Mouse (Mus musculus): Measurements from ENCODE around the gene Aldh16a1. TPM values are rescaled to one million over a fixed set of nuclear protein-coding genes. Genes with fewer than 3 reads are reported as not detected.
A peak's percentile ranks its signal among the peaks of the same experiment; 100 is the strongest.

The Aldh16a1 gene
- polyA plus RNA-seq, 1 experiment from 2014 or later: 33.4 TPM

DNA sequence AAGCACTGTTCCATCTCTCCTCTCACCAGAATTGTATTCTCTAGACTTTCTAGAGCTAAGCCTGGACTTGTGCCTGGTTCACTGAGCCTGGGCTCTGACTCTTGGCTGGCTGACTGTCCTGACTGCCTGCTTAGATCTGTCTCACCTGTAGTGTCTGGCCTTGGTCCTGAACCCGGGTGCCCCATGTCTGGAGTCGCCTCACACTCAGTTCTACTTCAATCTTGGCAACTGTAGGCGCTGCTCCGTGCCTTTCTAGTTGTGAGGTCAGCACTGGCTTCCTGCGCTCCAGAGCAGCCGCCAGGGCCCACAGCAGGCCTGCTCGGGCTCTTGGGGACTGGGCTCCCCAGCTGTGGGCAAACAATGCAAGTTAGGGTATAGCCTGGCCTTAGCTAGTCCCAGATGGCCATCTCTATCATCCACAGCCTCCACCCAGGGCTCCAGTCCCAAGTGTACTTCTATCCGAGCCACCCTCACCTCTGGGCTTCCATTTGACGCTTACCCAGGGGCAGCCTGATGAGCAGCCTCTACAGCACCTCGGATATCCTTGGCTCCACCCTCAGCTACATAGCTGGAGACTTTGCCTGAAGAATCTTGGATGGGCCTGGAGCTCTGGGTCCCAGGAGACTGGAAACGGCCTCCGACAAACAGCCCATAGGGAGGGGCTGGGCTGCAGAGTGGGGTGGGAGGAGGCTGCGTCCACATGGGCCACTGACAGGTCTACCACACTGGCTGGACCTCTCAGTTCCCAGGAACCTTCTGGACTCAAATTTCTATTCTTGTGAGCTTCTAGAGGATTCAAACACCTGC, 9.8 kb downstream of the Aldh16a1 start:
- Histone ChIP-seq H3K36me3 (peaks cover 66% of the 10 kb centered on the region), H3K9ac (no peak overlapping the region)
- WGBS: 79% methylated on average over 13 of the region's 13 CpGs

DNA sequence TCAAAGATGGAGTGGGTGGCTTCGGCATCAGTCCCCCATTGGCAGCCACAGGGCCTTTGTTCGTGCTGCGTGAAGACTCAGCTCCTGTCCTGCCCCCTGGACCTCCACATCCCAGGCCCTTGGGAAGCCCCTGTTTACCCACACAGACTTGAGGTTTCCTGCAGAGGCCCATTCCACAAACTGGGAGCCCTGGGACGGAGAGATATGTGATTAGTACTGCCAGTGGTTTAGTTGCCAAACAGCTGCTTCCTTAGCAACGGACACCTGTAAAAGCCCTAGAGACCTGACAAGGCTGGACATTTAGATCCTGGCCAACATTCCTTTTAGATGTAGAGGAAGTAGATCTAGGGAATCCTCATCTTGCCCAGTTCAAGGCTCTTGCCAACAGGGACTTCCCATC, 12.5 kb downstream of the Aldh16a1 start:
- WGBS: 77% methylated on average over 5 of the region's 5 CpGs
- H3K27ac ChIP-seq (replicated peaks): no peak overlapping the region
- peaks cover 23% of the 10 kb centered on the region for H3K4me1 ChIP-seq
- no peak overlapping the region for H3K4me2 ChIP-seq
- ATAC-seq (ENCODE audit: extremely low read depth, insufficient number of reproducible peaks, low FRiP score, low TSS enrichment): no peak
- H3K4me3 ChIP-seq: no peak overlapping the region
- no peak overlapping the region; the same call in 1 of the 2 replicates for H3K9ac ChIP-seq
- H3K27me3 ChIP-seq (replicated peaks): no peaks in the 10 kb centered on the region; the same call in 1 of the 2 replicates
- peaks cover 52% of the 10 kb centered on the region for H3K36me3 ChIP-seq
- H3K9me3 ChIP-seq: no peaks in the 10 kb centered on the region

More for the DNA sequence above, 9.8 kb downstream of the Aldh16a1 start:
- Histone ChIP-seq H3K4me1 (peaks cover 9% of the 10 kb centered on the region), H3K4me2 (no peak overlapping the region), H3K27ac (replicated peaks) (no peak overlapping the region), H3K4me3 (no peak overlapping the region), H3K27me3 (replicated peaks) (no peaks in the 10 kb centered on the region), H3K9me3 (no peaks in the 10 kb centered on the region)
- no peak for ATAC-seq (ENCODE audit: extremely low read depth, insufficient number of reproducible peaks, low FRiP score, low TSS enrichment)

DNA sequence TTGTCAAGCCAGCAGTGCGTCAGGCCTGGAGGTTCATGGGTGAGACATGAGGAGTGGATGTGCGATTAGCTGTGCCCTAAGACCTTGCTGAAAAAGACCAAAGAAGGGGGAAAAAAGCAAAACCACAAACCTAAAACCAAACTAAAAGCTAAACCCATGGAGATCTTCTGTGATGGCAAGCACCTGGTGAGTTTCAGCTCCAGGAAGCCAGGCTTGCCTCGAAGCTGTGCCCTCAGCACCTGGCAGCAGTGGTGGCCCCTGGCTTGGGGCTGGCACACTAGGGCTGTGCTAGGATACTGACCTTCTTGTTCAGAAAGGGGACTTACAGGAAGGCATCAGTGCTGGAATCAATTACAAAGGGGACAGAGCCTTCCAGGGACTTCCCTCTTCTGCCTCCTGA, 13.1 kb downstream of the Aldh16a1 start:
- peaks cover 27% of the 10 kb centered on the region for H3K4me1 ChIP-seq

GRCm38 (mm10) chr7:45139904-45140723, 14.3 kb downstream of the Aldh16a1 start:
- 76% methylated on average over 8 of the region's 8 CpGs for WGBS
- no peak overlapping the region for H3K27ac ChIP-seq (replicated peaks)

More for the DNA sequence above, 13.1 kb downstream of the Aldh16a1 start:
- Histone ChIP-seq H3K9me3 (no peaks in the 10 kb centered on the region), H3K4me2 (no peak overlapping the region), H3K4me3 (no peak overlapping the region), H3K9ac (no peak overlapping the region), H3K36me3 (peaks cover 46% of the 10 kb centered on the region), H3K27ac (replicated peaks) (no peak overlapping the region), H3K27me3 (replicated peaks) (no peaks in the 10 kb centered on the region; the same call in 1 of the 2 replicates)
- WGBS: 86% methylated on average over 3 of the region's 3 CpGs
- ATAC-seq (ENCODE audit: extremely low read depth, insufficient number of reproducible peaks, low FRiP score, low TSS enrichment): no peak

GRCm38 (mm10) chr7:45138403-45138802, 16.0 kb downstream of the Aldh16a1 start:
- Histone ChIP-seq H3K9ac (peak overlapping the region; percentile 50), H3K9me3 (no peaks in the 10 kb centered on the region), H3K36me3 (peaks cover 18% of the 10 kb centered on the region), H3K27ac (replicated peaks) (0 out of 2 replicates have a peak overlapping the region, but pooled peaks have one; percentile 24), H3K4me2 (0 out of 2 replicates have a peak overlapping the region, but pooled peaks have one; percentile 28), H3K4me3 (no peak overlapping the region), H3K4me1 (peaks cover 39% of the 10 kb centered on the region), H3K27me3 (replicated peaks) (peaks cover 7% of the 10 kb centered on the region; the same call in 1 of the 2 replicates)
- WGBS: 88% methylated on average over 1 of the region's 1 CpGs
- ATAC-seq (ENCODE audit: extremely low read depth, insufficient number of reproducible peaks, low FRiP score, low TSS enrichment): no peak

More at GRCm38 (mm10) chr7:45139904-45140723, 14.3 kb downstream of the Aldh16a1 start:
- H3K4me3 ChIP-seq: no peak overlapping the region
- H3K27me3 ChIP-seq (replicated peaks): peaks cover 5% of the 10 kb centered on the region; the same call in 1 of the 2 replicates
- H3K4me2 ChIP-seq: no peak overlapping the region
- H3K4me1 ChIP-seq: peaks cover 34% of the 10 kb centered on the region
- no peak for ATAC-seq (ENCODE audit: extremely low read depth, insufficient number of reproducible peaks, low FRiP score, low TSS enrichment)
- peaks cover 35% of the 10 kb centered on the region for H3K36me3 ChIP-seq
- no peak overlapping the region for H3K9ac ChIP-seq
- no peaks in the 10 kb centered on the region for H3K9me3 ChIP-seq

DNA sequence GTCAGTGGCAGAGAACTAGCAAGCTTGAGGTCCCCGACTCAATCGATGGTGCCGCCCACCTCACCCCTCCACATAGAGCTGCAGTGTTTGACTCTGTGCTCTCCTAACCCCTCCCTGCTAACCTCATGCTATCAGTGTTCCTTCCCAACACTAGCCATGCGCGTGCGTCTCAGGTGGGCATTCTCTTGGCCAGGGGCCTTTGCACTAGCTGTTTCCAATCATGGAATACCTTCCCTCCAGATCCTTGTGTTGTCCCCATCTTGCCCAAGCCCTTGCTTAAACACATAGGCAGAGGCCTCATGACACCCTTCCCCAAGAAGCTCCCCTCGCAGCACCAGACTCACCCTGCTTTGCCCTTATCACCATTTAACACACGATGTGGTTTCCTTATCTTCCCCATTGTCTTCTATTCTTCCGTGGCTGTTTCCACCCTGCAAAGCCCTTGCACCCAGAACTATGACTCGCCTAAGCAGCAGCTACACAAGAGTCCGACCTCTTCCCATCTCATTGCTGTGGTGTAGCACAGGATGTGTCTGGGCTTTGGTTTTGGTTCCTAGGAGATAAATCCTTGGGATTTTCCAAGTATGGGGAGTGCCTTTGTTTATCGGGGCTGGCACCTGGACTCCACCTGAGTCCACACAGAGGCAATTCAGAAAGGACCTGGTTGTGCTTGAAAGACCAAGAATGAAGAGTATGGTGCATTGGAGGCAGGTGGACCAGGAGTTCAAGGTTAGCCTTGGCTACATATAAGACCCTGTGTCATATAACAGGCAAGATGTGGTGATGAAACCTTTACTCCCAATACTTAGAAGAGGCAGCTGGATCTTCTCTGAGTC, 17.0 kb downstream of the Aldh16a1 start:
- Histone ChIP-seq H3K27ac (replicated peaks) (peak overlapping the region; percentile 24; the same call in 1 of the 2 replicates), H3K36me3 (peaks cover 8% of the 10 kb centered on the region), H3K27me3 (replicated peaks) (peaks cover 7% of the 10 kb centered on the region; the same call in 1 of the 2 replicates), H3K9ac (peak overlapping the region; percentile 50), H3K9me3 (no peaks in the 10 kb centered on the region), H3K4me3 (no peak overlapping the region), H3K4me2 (peak overlapping the region; percentile 28; the same call in 1 of the 2 replicates), H3K4me1 (peaks cover 39% of the 10 kb centered on the region)
- WGBS: 57% methylated on average over 12 of the region's 12 CpGs
- ATAC-seq (ENCODE audit: extremely low read depth, insufficient number of reproducible peaks, low FRiP score, low TSS enrichment): no peak

- H3K27me3 ChIP-seq (replicated peaks): peaks cover 7% of the 10 kb centered on the region; the same call in 1 of the 2 replicates
- peak within 1 kb of the TSS; percentile 86 for H3K4me2 ChIP-seq
- H3K36me3 ChIP-seq: no peaks in the 10 kb centered on the region
- H3K9me3 ChIP-seq: no peaks in the 10 kb centered on the region
- 2% methylated on average over 29 of the region's 29 CpGs for WGBS
- peak within 1 kb of the TSS; percentile 65 for H3K27ac ChIP-seq (replicated peaks)
- H3K4me1 ChIP-seq: peaks cover 39% of the 10 kb centered on the region
- ATAC-seq (ENCODE audit: extremely low read depth, insufficient number of reproducible peaks, low FRiP score, low TSS enrichment): peak; percentile 58
- H3K4me3 ChIP-seq: peak within 1 kb of the TSS; percentile 76
- peak within 1 kb of the TSS; percentile 89 for H3K9ac ChIP-seq
Observed at GRCm38 (mm10) chr7:45135993-45136567, 18.3 kb downstream of the Aldh16a1 start, which contains the start of the genes Gm45713 and Flt3l. TSS of gene Gm45713 (minus strand) at chr7:45136231. TSS of gene Flt3l (minus strand) at chr7:45136432.

- ATAC-seq (ENCODE audit: extremely low read depth, insufficient number of reproducible peaks, low FRiP score, low TSS enrichment): no peak
- 61% methylated on average over 3 of the region's 3 CpGs for WGBS
Observed at GRCm38 (mm10) chr7:45135370-45135769, 19.0 kb downstream of the Aldh16a1 start.

DNA sequence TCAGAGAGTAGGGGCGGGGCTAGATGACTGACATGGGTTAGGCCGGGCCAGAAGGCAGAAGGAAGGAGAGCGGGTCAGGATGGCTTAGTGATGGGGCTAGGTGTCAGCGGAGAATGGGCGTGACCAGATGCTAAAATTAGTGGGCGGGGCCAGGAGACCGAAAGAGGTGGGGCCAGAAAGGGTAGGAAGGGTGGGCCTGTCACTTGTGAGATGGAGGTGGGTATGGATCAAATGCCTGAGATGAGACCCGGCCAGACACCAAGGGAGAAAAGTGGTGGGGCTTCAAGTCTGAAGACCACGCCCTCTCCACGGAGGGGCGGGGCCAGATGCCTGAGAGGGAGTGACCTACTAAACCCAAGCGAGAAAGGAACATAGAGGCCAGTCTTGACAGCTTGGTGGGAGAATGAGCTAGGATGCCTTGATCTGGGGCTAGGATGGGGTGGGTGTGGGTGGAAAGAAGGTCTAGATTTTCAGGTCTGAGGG, 19.8 kb downstream of the Aldh16a1 start:
- no peak overlapping the region for H3K27ac ChIP-seq (replicated peaks)
- 11% methylated on average over 12 of the region's 12 CpGs for WGBS
- peak overlapping the region; percentile 86 for H3K4me2 ChIP-seq
- H3K27me3 ChIP-seq (replicated peaks): peaks cover 7% of the 10 kb centered on the region; the same call in 1 of the 2 replicates
- no peaks in the 10 kb centered on the region for H3K36me3 ChIP-seq
- ATAC-seq (ENCODE audit: extremely low read depth, insufficient number of reproducible peaks, low FRiP score, low TSS enrichment): peak; percentile 63
- H3K9me3 ChIP-seq: no peaks in the 10 kb centered on the region
- H3K4me1 ChIP-seq: peaks cover 41% of the 10 kb centered on the region
- no peak overlapping the region for H3K9ac ChIP-seq
- peak overlapping the region; percentile 76 for H3K4me3 ChIP-seq

More at GRCm38 (mm10) chr7:45135370-45135769, 19.0 kb downstream of the Aldh16a1 start:
- Histone ChIP-seq H3K4me3 (peak overlapping the region; percentile 76), H3K27ac (replicated peaks) (0 out of 2 replicates have a peak overlapping the region, but pooled peaks have one; percentile 65), H3K36me3 (no peaks in the 10 kb centered on the region), H3K4me1 (peaks cover 39% of the 10 kb centered on the region), H3K9ac (peak overlapping the region; percentile 89), H3K9me3 (no peaks in the 10 kb centered on the region), H3K27me3 (replicated peaks) (peaks cover 7% of the 10 kb centered on the region; the same call in 1 of the 2 replicates), H3K4me2 (peak overlapping the region; percentile 86)

All from heart, embryonic 13.5 days (tissue).